Mouse (Mus musculus): ENCODE data around the gene Xylt2.
A peak's percentile ranks its signal among the peaks of the same experiment; 100 is the strongest.
"Not testable (repeated sequence)": the region's sequence is repeated elsewhere in the genome, so short reads cannot be mapped to it uniquely, and the experiment has no call there.

Gene Xylt2

GRCm38 (mm10) chr11:94676308-94676707 lies 1.0 kb downstream of the Xylt2 start:
- DNase-seq (ENCODE audit: low spot score): no peak

GRCm38 (mm10) chr11:94675446-94675845 lies 1.9 kb downstream of the Xylt2 start:
- no peak for DNase-seq (ENCODE audit: low spot score)

- DNase-seq (ENCODE audit: low spot score): no peak
Observed at GRCm38 (mm10) chr11:94674984-94675383, 2.3 kb downstream of the Xylt2 start.

- DNase-seq (ENCODE audit: low spot score): no peak
Observed at GRCm38 (mm10) chr11:94665281-94665680, 12.0 kb downstream of the Xylt2 start.

GRCm38 (mm10) chr11:94661344-94661743 lies 16.0 kb downstream of the Xylt2 start:
- DNase-seq (ENCODE audit: low spot score): peak; percentile 72

GRCm38 (mm10) chr11:94653663-94654436 lies 23.5 kb downstream of the Xylt2 start, which contains the start of the genes Mrpl27 and Eme1:
Gene Mrpl27 (plus strand): TSS chr11:94653767.
Gene Eme1 (minus strand): TSS chr11:94653964.
- DNase-seq (ENCODE audit: low spot score): peak; percentile 91

- no peak for DNase-seq (ENCODE audit: low spot score)
Observed at GRCm38 (mm10) chr11:94652973-94653372, 24.3 kb downstream of the Xylt2 start.

- not testable (repeated sequence) for DNase-seq (ENCODE audit: low spot score)
Observed at GRCm38 (mm10) chr11:94651241-94651640, 26.1 kb downstream of the Xylt2 start.

- DNase-seq (ENCODE audit: low spot score): no peak
Observed at GRCm38 (mm10) chr11:94646457-94646856, 30.9 kb downstream of the Xylt2 start.

- DNase-seq (ENCODE audit: low spot score): no peak
Observed at GRCm38 (mm10) chr11:94644461-94645219, 32.7 kb downstream of the Xylt2 start.

- no peak for DNase-seq (ENCODE audit: low spot score)
Observed at GRCm38 (mm10) chr11:94634431-94634830, 42.9 kb downstream of the Xylt2 start.

GRCm38 (mm10) chr11:94632988-94633387 lies 44.3 kb downstream of the Xylt2 start:
- peak; percentile 72 for DNase-seq (ENCODE audit: low spot score)

GRCm38 (mm10) chr11:94631969-94632368 lies 45.3 kb downstream of the Xylt2 start:
- no peak for DNase-seq (ENCODE audit: low spot score)

- no peak for DNase-seq (ENCODE audit: low spot score)
Observed at GRCm38 (mm10) chr11:94630199-94631011, 46.9 kb downstream of the Xylt2 start.

- DNase-seq (ENCODE audit: low spot score): no peak
Observed at GRCm38 (mm10) chr11:94629884-94630198, 47.5 kb downstream of the Xylt2 start.

- peak; percentile 94 for DNase-seq (ENCODE audit: low spot score)
Observed at GRCm38 (mm10) chr11:94629199-94629883, 48.0 kb downstream of the Xylt2 start, which contains the start of gene Lrrc59. Gene Lrrc59 (plus strand): TSS chr11:94629767.

- no peak for DNase-seq (ENCODE audit: low spot score)
Observed at GRCm38 (mm10) chr11:94622162-94622561, 55.2 kb downstream of the Xylt2 start.

- no peak for DNase-seq (ENCODE audit: low spot score)
Observed at GRCm38 (mm10) chr11:94621458-94621852, 55.9 kb downstream of the Xylt2 start.

GRCm38 (mm10) chr11:94620766-94621457 lies 56.4 kb downstream of the Xylt2 start:
- DNase-seq (ENCODE audit: low spot score): no peak

GRCm38 (mm10) chr11:94617646-94618045 lies 59.7 kb downstream of the Xylt2 start:
- DNase-seq (ENCODE audit: low spot score): no peak

GRCm38 (mm10) chr11:94615494-94615893 lies 61.8 kb downstream of the Xylt2 start:
- DNase-seq (ENCODE audit: low spot score): no peak

All from yolk sac, embryonic 10.5 days (tissue).